12 mouse cellular contexts compared by ENCODE assay signal in the genomic region with DNA sequence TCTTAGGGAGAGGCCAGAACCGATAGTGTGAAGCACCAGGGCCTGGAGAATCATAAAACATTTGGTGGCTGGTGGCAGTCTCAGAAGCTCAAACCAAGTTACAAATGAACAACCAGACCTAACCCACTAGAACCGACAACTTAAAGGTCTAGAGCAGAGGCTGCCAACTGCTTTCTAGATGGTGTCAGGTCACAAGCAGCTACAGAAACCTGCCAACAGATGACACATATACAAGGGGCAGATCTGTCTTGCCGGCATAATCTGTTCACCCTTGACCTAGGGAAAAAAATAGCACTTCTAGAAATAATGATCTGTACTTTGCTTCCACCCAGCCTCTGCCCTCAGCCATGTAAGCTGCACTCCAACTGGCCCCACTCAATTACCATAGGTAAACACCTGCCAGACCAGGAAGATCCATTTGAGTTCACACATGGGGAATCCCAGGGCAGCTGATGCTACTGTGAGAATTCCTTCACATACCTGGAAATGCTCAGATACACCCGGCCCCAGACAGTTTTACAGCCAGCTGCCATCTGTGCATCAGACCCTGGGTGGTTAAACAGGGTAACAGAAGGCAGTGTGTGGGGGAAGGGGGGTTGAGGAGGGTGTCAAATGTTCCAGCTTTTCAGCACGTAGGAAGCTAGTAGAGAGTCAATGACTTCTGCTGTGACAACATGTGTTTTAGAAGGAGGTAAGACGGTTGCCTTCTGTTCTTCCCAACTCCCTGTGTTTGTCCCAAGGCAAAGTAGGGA. TPM values are rescaled to one million over a fixed set of nuclear protein-coding genes. Genes with fewer than 3 reads are reported as not detected.
DNase-seq lines count a peak whose midpoint lies in the region; ATAC-seq and TF ChIP-seq lines count a peak whose summit lies in the region.
"Had no signal": no experiment of that assay in that cellular context is flagged by ENCODE, and none has a peak within 500 bp of the region (broad histone marks: within the 10 kb centered on the region; RNA-seq: fewer than 3 reads in every experiment).

No protein-coding gene starts in this region.

- no peaks in the 10 kb centered on the region for H3K9me3 ChIP-seq in midbrain, postnatal 0 days (ENCODE audit: low read length)
- no peaks in the 10 kb centered on the region for H3K9me3 ChIP-seq in midbrain, embryonic 14.5 days (ENCODE audit: control insufficient read depth, low read length)
- H3K9me3 ChIP-seq in intestine, embryonic 16.5 days (ENCODE audit: control insufficient read depth, low read length), result no peaks in the 10 kb centered on the region
- H3K9me3 ChIP-seq: forebrain, embryonic 10.5 days; lung, embryonic 15.5 days had no signal

- H3K27ac ChIP-seq in midbrain, postnatal 0 days (ENCODE audit: low read depth, low read length), result no peak overlapping the region
- no peak overlapping the region for H3K27ac ChIP-seq in midbrain, embryonic 14.5 days (replicated peaks; ENCODE audit: low read depth, low read length)
- H3K27ac ChIP-seq in intestine, embryonic 16.5 days (ENCODE audit: low read length), result peak overlapping the region; percentile 53
- peak overlapping the region; percentile 76 for H3K27ac ChIP-seq in small intestine, adult 2 months (ENCODE audit: insufficient read depth, low read depth, low read length)
- H3K27ac ChIP-seq: forebrain, embryonic 10.5 days; left cerebral cortex, adult 2 months; lung, embryonic 15.5 days had no signal

- peak; percentile 28 for DNase-seq in gastrocnemius, postnatal 25 days
- no peak for DNase-seq in gastrocnemius, postnatal 14 days
- DNase-seq in midbrain, postnatal 0 days (ENCODE audit: low spot score), result peak; percentile 66
- DNase-seq in midbrain, embryonic 14.5 days, result no peak
- no peak for DNase-seq in adrenal gland, adult 18-20 months (ENCODE audit: low spot score in 2 of 2)
- no peak for DNase-seq in thymus, postnatal 14 days
- DNase-seq: heart, postnatal 36 days had no signal

- no peak for TF ChIP-seq CTCF in midbrain, postnatal 0 days (IDR thresholded peaks at IDR 0.05)
- no peak for TF ChIP-seq CTCF in small intestine, adult 2 months (IDR thresholded peaks at IDR 0.05; ENCODE audit: extremely low read depth, insufficient read length, insufficient replicate concordance, low read depth, low read length)

- no peaks in the 10 kb centered on the region for H3K27me3 ChIP-seq in midbrain, postnatal 0 days (ENCODE audit: insufficient read depth, low read length)
- no peaks in the 10 kb centered on the region for H3K27me3 ChIP-seq in midbrain, embryonic 14.5 days (ENCODE audit: control insufficient read depth, insufficient read depth, low read length)
- no peaks in the 10 kb centered on the region for H3K27me3 ChIP-seq in intestine, embryonic 16.5 days (replicated peaks; ENCODE audit: control insufficient read depth, insufficient read depth, low read length)
- no peaks in the 10 kb centered on the region for H3K27me3 ChIP-seq in small intestine, adult 2 months (ENCODE audit: control insufficient read depth, insufficient read depth, low read length)
- H3K27me3 ChIP-seq: lung, embryonic 15.5 days had no signal

- no peak overlapping the region for H3K9ac ChIP-seq in midbrain, postnatal 0 days (replicated peaks; ENCODE audit: low read length, poor library complexity, severe bottlenecking)
- H3K9ac ChIP-seq in midbrain, embryonic 14.5 days (replicated peaks; ENCODE audit: low read length), result no peak overlapping the region
- H3K9ac ChIP-seq in intestine, embryonic 16.5 days (ENCODE audit: low read depth, low read length), result 0 out of 2 replicates have a peak overlapping the region, but pooled peaks have one; percentile 10
- H3K9ac ChIP-seq: lung, embryonic 15.5 days had no signal

- no peak overlapping the region for H3K4me2 ChIP-seq in midbrain, postnatal 0 days (ENCODE audit: low read depth, low read length, poor library complexity, severe bottlenecking)
- H3K4me2 ChIP-seq in midbrain, embryonic 14.5 days (ENCODE audit: low read length), result no peak overlapping the region
- H3K4me2 ChIP-seq in intestine, embryonic 16.5 days (ENCODE audit: low read depth, low read length), result no peak overlapping the region
- H3K4me2 ChIP-seq: lung, embryonic 15.5 days had no signal

- no peaks in the 10 kb centered on the region for H3K4me1 ChIP-seq in midbrain, postnatal 0 days (ENCODE audit: insufficient read depth, low read length)
- H3K4me1 ChIP-seq in midbrain, embryonic 14.5 days (ENCODE audit: control insufficient read depth, insufficient read depth, low read length), result no peaks in the 10 kb centered on the region
- peaks cover 11% of the 10 kb centered on the region; the same call in 1 of the 2 replicates for H3K4me1 ChIP-seq in intestine, embryonic 16.5 days (ENCODE audit: control insufficient read depth, insufficient read depth, low read length)
- peaks cover 3% of the 10 kb centered on the region; the same call in 1 of the 2 replicates for H3K4me1 ChIP-seq in small intestine, adult 2 months (ENCODE audit: control insufficient read depth, insufficient read depth, insufficient read length, low read length)
- H3K4me1 ChIP-seq: forebrain, embryonic 10.5 days; lung, embryonic 15.5 days had no signal

- 85% methylated on average over 6 of the region's 6 CpGs for WGBS in midbrain, postnatal 0 days
- WGBS in midbrain, embryonic 14.5 days, result 86% methylated on average over 6 of the region's 6 CpGs
- 27% methylated on average over 6 of the region's 6 CpGs for WGBS in intestine, embryonic 16.5 days
- 32% methylated on average over 6 of the region's 6 CpGs for WGBS in small intestine, adult 2 months

- H3K4me3 ChIP-seq in midbrain, postnatal 0 days (ENCODE audit: low read depth, low read length), result no peak overlapping the region
- H3K4me3 ChIP-seq in midbrain, embryonic 14.5 days (replicated peaks; ENCODE audit: low read depth, low read length), result no peak overlapping the region
- no peak overlapping the region for H3K4me3 ChIP-seq in intestine, embryonic 16.5 days (ENCODE audit: low read length)
- no peak overlapping the region for H3K4me3 ChIP-seq in small intestine, adult 2 months (ENCODE audit: low read depth, low read length)
- H3K4me3 ChIP-seq: forebrain, embryonic 10.5 days; left cerebral cortex, adult 2 months; lung, embryonic 15.5 days had no signal

- no peak for TF ChIP-seq POLR2A in small intestine, adult 2 months (IDR thresholded peaks at IDR 0.05; ENCODE audit: low read depth, low read length)

- intact Hi-C loops in gastrocnemius, postnatal 14 days (cut with DNase I; ENCODE audit: low total_unique reads), result no loop called here

- ATAC-seq in midbrain, postnatal 0 days (ENCODE audit: low FRiP score), result no peak
- ATAC-seq in midbrain, embryonic 14.5 days (ENCODE audit: low FRiP score, low TSS enrichment), result no peak
- peak; percentile 77 for ATAC-seq in intestine, embryonic 16.5 days

- H3K36me3 ChIP-seq in midbrain, postnatal 0 days (ENCODE audit: insufficient read depth, low read length), result peaks cover 45% of the 10 kb centered on the region
- peaks cover 74% of the 10 kb centered on the region for H3K36me3 ChIP-seq in midbrain, embryonic 14.5 days (ENCODE audit: control insufficient read depth, insufficient read depth, low read length)
- H3K36me3 ChIP-seq in intestine, embryonic 16.5 days (ENCODE audit: control insufficient read depth, insufficient read depth, low read length), result peaks cover 15% of the 10 kb centered on the region
- H3K36me3 ChIP-seq in small intestine, adult 2 months (ENCODE audit: control insufficient read depth, insufficient read depth, low read length), result peaks cover 42% of the 10 kb centered on the region

RNA-seq across cellular contexts. Expression of a gene that starts 9.9 kb away (rescaled TPM):
- 10 to 100 TPM in 1 of 2 experiments, 1 to 10 TPM in 1; 9.8 to 12.6 TPM for total RNA-seq in gastrocnemius, postnatal 25 days (2021)
- 10 to 100 TPM; 15.1 to 16.5 TPM for total RNA-seq in gastrocnemius, postnatal 14 days (2021)
- total RNA-seq in midbrain, postnatal 0 days (2014; rRNA removed), result 35.2 and 41.1 TPM in 2 replicates
- 42.4 and 44.4 TPM in 2 replicates for polyA plus RNA-seq in midbrain, postnatal 0 days (2015; fragmentation: Nextera tagmentation; extraction: Ambion mirVana)
- 32.8 and 36.1 TPM in 2 replicates for polyA plus RNA-seq in midbrain, embryonic 14.5 days (2014; fragmentation: Nextera tagmentation; extraction: Ambion mirVana)
- polyA plus RNA-seq in intestine, embryonic 16.5 days (2015; fragmentation: Nextera tagmentation; extraction: Ambion mirVana), result 23.4 and 26.0 TPM in 2 replicates
- 8.3 and 13.0 TPM in 2 replicates for polyA plus RNA-seq in small intestine, adult 2 months (2012; rRNA removed)
- total RNA-seq in adrenal gland, adult 18-20 months (2021), result 10 to 100 TPM; 12.0 to 13.6 TPM

RNA-seq across cellular contexts. Expression of a gene that starts 18.9 kb away (rescaled TPM):
- 10 to 100 TPM; 79.7 to 84.2 TPM for total RNA-seq in gastrocnemius, postnatal 25 days (2021)
- total RNA-seq in gastrocnemius, postnatal 14 days (2021), result 10 to 100 TPM; 69.9 to 76.0 TPM
- 77.7 and 86.2 TPM in 2 replicates for total RNA-seq in midbrain, postnatal 0 days (2014; rRNA removed)
- 130 and 147 TPM in 2 replicates for polyA plus RNA-seq in midbrain, postnatal 0 days (2015; fragmentation: Nextera tagmentation; extraction: Ambion mirVana)
- 76.0 and 80.9 TPM in 2 replicates for polyA plus RNA-seq in midbrain, embryonic 14.5 days (2014; fragmentation: Nextera tagmentation; extraction: Ambion mirVana)
- polyA plus RNA-seq in intestine, embryonic 16.5 days (2015; fragmentation: Nextera tagmentation; extraction: Ambion mirVana), result 87.9 and 115 TPM in 2 replicates
- 8.3 and 18.7 TPM in 2 replicates for polyA plus RNA-seq in small intestine, adult 2 months (2012; rRNA removed)
- total RNA-seq in adrenal gland, adult 18-20 months (2021), result 100 to 1,000 TPM in 1 of 2 experiments, 10 to 100 TPM in 1; 83.9 to 102 TPM

RNA-seq across cellular contexts. Expression of a gene that starts 20.8 kb away (rescaled TPM):
- not detected for total RNA-seq in gastrocnemius, postnatal 25 days (2021)
- total RNA-seq in gastrocnemius, postnatal 14 days (2021), result not detected
- 0.14 and 0.16 TPM in 2 replicates for total RNA-seq in midbrain, postnatal 0 days (2014; rRNA removed)
- 0.09 and 0.11 TPM in 2 replicates for polyA plus RNA-seq in midbrain, postnatal 0 days (2015; fragmentation: Nextera tagmentation; extraction: Ambion mirVana)
- polyA plus RNA-seq in midbrain, embryonic 14.5 days (2014; fragmentation: Nextera tagmentation; extraction: Ambion mirVana), result 0.08 TPM in 1 of 2 replicates, not detected in the other
- polyA plus RNA-seq in intestine, embryonic 16.5 days (2015; fragmentation: Nextera tagmentation; extraction: Ambion mirVana), result 33.8 and 39.1 TPM in 2 replicates
- 44.2 and 87.7 TPM in 2 replicates for polyA plus RNA-seq in small intestine, adult 2 months (2012; rRNA removed)
- under 1 TPM in 1 of 2 experiments, not detected in 1; 0.77 TPM for total RNA-seq in adrenal gland, adult 18-20 months (2021)
- total RNA-seq: heart, postnatal 36 days had no signal
- polyA plus RNA-seq: forebrain, embryonic 10.5 days had no signal

RNA-seq across cellular contexts. Expression of a gene that starts 23.3 kb away (rescaled TPM):
- 10 to 100 TPM; 37.8 to 44.5 TPM for total RNA-seq in gastrocnemius, postnatal 25 days (2021)
- total RNA-seq in gastrocnemius, postnatal 14 days (2021), result 10 to 100 TPM; 36.1 to 36.2 TPM
- 43.1 and 68.5 TPM in 2 replicates for total RNA-seq in midbrain, postnatal 0 days (2014; rRNA removed)
- 42.0 and 48.7 TPM in 2 replicates for polyA plus RNA-seq in midbrain, postnatal 0 days (2015; fragmentation: Nextera tagmentation; extraction: Ambion mirVana)
- 31.6 and 43.7 TPM in 2 replicates for polyA plus RNA-seq in midbrain, embryonic 14.5 days (2014; fragmentation: Nextera tagmentation; extraction: Ambion mirVana)
- 26.7 and 32.1 TPM in 2 replicates for polyA plus RNA-seq in intestine, embryonic 16.5 days (2015; fragmentation: Nextera tagmentation; extraction: Ambion mirVana)
- 41.0 and 53.8 TPM in 2 replicates for polyA plus RNA-seq in small intestine, adult 2 months (2012; rRNA removed)
- total RNA-seq in adrenal gland, adult 18-20 months (2021), result 100 to 1,000 TPM; 121 to 128 TPM

RNA-seq across cellular contexts. Expression of a gene that starts 58.5 kb away (rescaled TPM):
- not detected for total RNA-seq in gastrocnemius, postnatal 25 days (2021)
- not detected for total RNA-seq in gastrocnemius, postnatal 14 days (2021)
- not detected in 2 replicates for total RNA-seq in midbrain, postnatal 0 days (2014; rRNA removed)
- polyA plus RNA-seq in midbrain, postnatal 0 days (2015; fragmentation: Nextera tagmentation; extraction: Ambion mirVana), result not detected in 2 replicates
- not detected in 2 replicates for polyA plus RNA-seq in midbrain, embryonic 14.5 days (2014; fragmentation: Nextera tagmentation; extraction: Ambion mirVana)
- 62.9 and 67.0 TPM in 2 replicates for polyA plus RNA-seq in intestine, embryonic 16.5 days (2015; fragmentation: Nextera tagmentation; extraction: Ambion mirVana)
- 137 and 596 TPM in 2 replicates for polyA plus RNA-seq in small intestine, adult 2 months (2012; rRNA removed)
- total RNA-seq in adrenal gland, adult 18-20 months (2021), result not detected
- total RNA-seq: heart, postnatal 36 days; left cerebral cortex, adult 2 months had no signal
- polyA plus RNA-seq: forebrain, embryonic 10.5 days; lung, embryonic 15.5 days had no signal

Comparison
In these comparisons a context has a peak if more than half of its experiments do, and no peak if none do; other contexts are left out.
1. DNase-seq: peak in gastrocnemius, postnatal 25 days (single experiment) and midbrain, postnatal 0 days (single experiment); none in gastrocnemius, postnatal 14 days (single experiment), midbrain, embryonic 14.5 days (single experiment), adrenal gland, adult 18-20 months (0 of 2) and thymus, postnatal 14 days (single experiment).
2. H3K27ac ChIP-seq: peak in intestine, embryonic 16.5 days (single experiment) and small intestine, adult 2 months (single experiment); none in midbrain, postnatal 0 days (single experiment) and midbrain, embryonic 14.5 days (single experiment).